Mouse (Mus musculus): ENCODE data around the gene Epha8. TPM values are rescaled to one million over a fixed set of nuclear protein-coding genes. Genes with fewer than 3 reads are reported as not detected.
A peak's percentile ranks its signal among the peaks of the same experiment; 100 is the strongest.

Gene Epha8
- polyA plus RNA-seq, 1 experiment from 2014 or later: 1.4 TPM

DNA sequence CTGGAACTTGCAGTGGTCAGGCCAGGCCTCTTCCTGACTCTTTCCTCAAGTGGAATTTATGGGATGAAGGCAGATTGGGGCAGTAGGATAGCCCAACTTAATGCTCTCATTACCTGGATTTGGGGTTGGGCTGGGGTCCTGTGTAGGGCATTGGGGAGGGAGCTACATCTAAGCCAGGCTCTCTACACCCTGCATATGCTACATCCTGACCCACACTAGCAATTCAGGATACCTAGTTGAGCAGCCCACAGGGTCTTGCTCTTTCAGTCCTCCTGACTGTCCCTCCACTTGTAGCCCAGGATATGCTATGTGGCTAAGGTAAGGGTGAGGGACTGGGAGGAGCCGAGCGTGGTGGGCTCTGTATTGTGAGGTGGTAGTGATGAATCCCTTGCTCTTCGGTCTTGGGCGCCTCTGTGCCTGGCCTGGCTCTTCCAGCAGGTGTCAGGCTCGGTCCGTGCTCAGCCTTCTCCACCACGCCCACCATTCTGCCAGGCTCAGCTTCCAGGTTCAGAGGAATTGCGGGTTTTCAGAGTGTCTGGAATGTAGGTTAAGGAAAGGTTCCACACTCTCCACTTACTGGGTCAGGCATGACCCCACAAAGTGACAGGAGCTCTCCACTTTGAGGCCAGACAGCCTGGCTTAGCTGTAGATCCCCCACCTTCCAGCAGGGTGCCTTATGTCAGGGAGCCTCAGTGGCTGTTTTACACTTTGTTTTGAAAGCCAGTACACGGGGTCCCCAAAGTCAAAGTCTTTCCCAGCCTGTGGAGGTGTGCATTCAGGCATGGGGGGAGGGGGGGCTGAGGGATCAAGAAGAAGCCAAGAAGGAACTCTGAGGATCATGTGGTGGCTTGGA is 62.7 kb downstream of the Epha8 start:
- no peaks in the 10 kb centered on the region for H3K4me1 ChIP-seq (ENCODE audit: control insufficient read depth, insufficient read depth, low read length)
- H3K27me3 ChIP-seq (replicated peaks; ENCODE audit: control insufficient read depth, insufficient read depth, low read length): peaks cover 31% of the 10 kb centered on the region
- DNase-seq (ENCODE audit: low spot score) (peak; percentile 53), ATAC-seq (ENCODE audit: low read depth) (peak; percentile 81; the same call in 1 of the 2 replicates)
- H3K4me3 ChIP-seq (ENCODE audit: low read depth, low read length): no peak overlapping the region
- no peak overlapping the region for H3K4me2 ChIP-seq (ENCODE audit: low read depth, low read length)
- H3K9ac ChIP-seq (ENCODE audit: low read depth, low read length): no peak overlapping the region
- no peaks in the 10 kb centered on the region for H3K9me3 ChIP-seq (ENCODE audit: control insufficient read depth, low read length)
- H3K27ac ChIP-seq (replicated peaks; ENCODE audit: low read depth, low read length): no peak overlapping the region
- 9% methylated on average over 9 of the region's 9 CpGs for WGBS
- no peaks in the 10 kb centered on the region for H3K36me3 ChIP-seq (ENCODE audit: control insufficient read depth, insufficient read depth, low read length)

DNA sequence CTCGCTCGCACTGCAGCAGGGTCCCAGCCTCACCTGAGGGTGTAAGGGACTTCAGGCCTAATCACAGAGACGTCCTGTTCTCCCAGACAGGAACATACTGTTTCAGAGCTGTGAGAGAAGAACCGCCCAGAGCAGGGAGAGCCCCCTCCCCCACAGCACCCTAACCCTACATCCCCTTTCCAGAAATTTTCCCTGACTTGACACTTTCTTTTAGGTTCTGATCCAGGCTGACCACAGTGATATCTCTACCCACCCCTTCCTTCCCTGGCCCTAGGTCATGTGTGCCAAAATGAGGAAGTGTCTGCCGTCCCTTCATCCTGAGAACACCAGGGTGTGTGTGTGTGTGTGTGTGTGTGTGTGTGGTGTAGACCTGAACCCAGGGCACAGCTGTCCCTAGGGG is 63.8 kb downstream of the Epha8 start, which contains the start of gene C1qc:
Gene C1qc, minus strand, starts transcription at position 255 of the 400 bp plus-strand sequence.
- Histone ChIP-seq H3K27me3 (replicated peaks; ENCODE audit: control insufficient read depth, insufficient read depth, low read length) (peaks cover 31% of the 10 kb centered on the region), H3K4me3 (ENCODE audit: low read depth, low read length) (no peak within 1 kb of the TSS), H3K4me1 (ENCODE audit: control insufficient read depth, insufficient read depth, low read length) (no peaks in the 10 kb centered on the region), H3K27ac (replicated peaks; ENCODE audit: low read depth, low read length) (no peak within 1 kb of the TSS; the same call in 1 of the 2 replicates), H3K4me2 (ENCODE audit: low read depth, low read length) (no peak within 1 kb of the TSS), H3K9me3 (ENCODE audit: control insufficient read depth, low read length) (no peaks in the 10 kb centered on the region), H3K9ac (ENCODE audit: low read depth, low read length) (no peak within 1 kb of the TSS), H3K36me3 (ENCODE audit: control insufficient read depth, insufficient read depth, low read length) (no peaks in the 10 kb centered on the region)
- ATAC-seq (ENCODE audit: low read depth) (no peak), DNase-seq (ENCODE audit: low spot score) (no peak)
- 46% methylated on average over 5 of the region's 5 CpGs for WGBS

DNA sequence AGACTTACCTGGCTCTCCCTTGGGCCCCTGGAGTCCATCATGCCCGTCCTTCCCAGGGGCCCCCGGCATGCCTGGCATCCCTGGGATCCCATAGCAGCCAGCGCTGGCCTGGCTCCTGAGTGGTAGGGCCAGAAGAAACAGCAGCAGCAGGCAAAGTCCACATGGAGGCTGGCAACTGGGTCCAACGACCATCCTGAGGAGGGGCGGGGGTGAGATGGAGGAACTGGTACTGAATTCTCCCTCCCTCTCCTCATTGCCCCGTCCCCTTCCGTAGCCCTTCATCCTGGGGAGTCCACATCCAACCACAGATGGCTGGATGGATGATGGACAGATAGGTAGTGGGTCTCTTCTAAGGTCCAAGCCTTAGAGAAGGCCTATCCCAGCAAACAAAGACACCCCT is 64.2 kb downstream of the Epha8 start:
- Histone ChIP-seq H3K9me3 (ENCODE audit: control insufficient read depth, low read length) (no peaks in the 10 kb centered on the region), H3K9ac (ENCODE audit: low read depth, low read length) (no peak overlapping the region), H3K36me3 (ENCODE audit: control insufficient read depth, insufficient read depth, low read length) (no peaks in the 10 kb centered on the region), H3K27me3 (replicated peaks; ENCODE audit: control insufficient read depth, insufficient read depth, low read length) (peaks cover 29% of the 10 kb centered on the region), H3K4me1 (ENCODE audit: control insufficient read depth, insufficient read depth, low read length) (no peaks in the 10 kb centered on the region), H3K4me3 (ENCODE audit: low read depth, low read length) (no peak overlapping the region), H3K4me2 (ENCODE audit: low read depth, low read length) (no peak overlapping the region), H3K27ac (replicated peaks; ENCODE audit: low read depth, low read length) (no peak overlapping the region; the same call in 1 of the 2 replicates)
- DNase-seq (ENCODE audit: low spot score) (no peak), ATAC-seq (ENCODE audit: low read depth) (no peak)
- 49% methylated on average over 7 of the region's 7 CpGs for WGBS

DNA sequence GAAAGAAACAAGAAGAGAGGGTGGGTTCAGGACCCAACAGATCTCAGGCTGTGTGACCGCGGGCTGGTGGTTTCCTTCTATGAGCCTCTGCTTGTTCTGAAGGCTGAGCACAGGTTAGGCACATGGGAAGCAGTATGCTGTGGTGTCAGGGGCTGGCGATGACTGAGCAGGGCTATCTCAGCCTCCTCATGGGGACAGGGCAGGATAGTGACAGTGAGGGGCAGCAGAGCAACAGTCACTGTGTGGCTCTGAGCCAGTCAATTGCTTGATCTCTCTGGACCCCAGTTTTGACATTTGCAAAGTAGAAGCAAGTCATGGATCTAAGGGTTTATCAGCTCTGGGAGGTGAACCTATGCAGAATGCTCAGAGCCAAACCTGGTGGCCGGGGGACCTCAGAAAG is 65.5 kb downstream of the Epha8 start:
- ATAC-seq (ENCODE audit: low read depth): no peak
- no peak for DNase-seq (ENCODE audit: low spot score)
- no peaks in the 10 kb centered on the region for H3K9me3 ChIP-seq (ENCODE audit: control insufficient read depth, low read length)
- H3K27ac ChIP-seq (replicated peaks; ENCODE audit: low read depth, low read length): no peak overlapping the region
- no peaks in the 10 kb centered on the region for H3K4me1 ChIP-seq (ENCODE audit: control insufficient read depth, insufficient read depth, low read length)
- H3K4me3 ChIP-seq (ENCODE audit: low read depth, low read length): no peak overlapping the region
- H3K36me3 ChIP-seq (ENCODE audit: control insufficient read depth, insufficient read depth, low read length): no peaks in the 10 kb centered on the region
- H3K9ac ChIP-seq (ENCODE audit: low read depth, low read length): no peak overlapping the region
- H3K27me3 ChIP-seq (replicated peaks; ENCODE audit: control insufficient read depth, insufficient read depth, low read length): peaks cover 19% of the 10 kb centered on the region
- 88% methylated on average over 4 of the region's 4 CpGs for WGBS
- no peak overlapping the region for H3K4me2 ChIP-seq (ENCODE audit: low read depth, low read length)

DNA sequence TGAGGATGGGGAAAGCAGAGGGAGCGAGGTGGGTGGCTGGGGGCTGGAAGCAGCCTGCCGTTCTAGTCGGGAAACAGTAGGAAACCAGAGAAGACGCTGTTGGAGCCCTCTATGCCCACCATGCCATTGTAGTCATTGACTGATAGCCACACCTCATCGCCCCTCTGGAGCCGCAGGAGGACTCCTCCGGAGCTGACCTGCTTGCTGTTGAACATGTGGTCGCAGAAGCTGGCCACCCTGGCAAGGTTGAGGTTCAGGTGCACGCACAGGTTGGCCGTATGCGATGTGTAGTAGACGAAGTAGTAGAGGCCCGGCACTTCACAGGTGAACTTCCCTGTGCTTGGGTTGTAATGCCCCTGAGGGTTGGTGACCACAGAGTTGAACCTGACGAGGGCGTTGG is 66.6 kb downstream of the Epha8 start:
- ATAC-seq (ENCODE audit: low read depth): no peak
- Histone ChIP-seq H3K9me3 (ENCODE audit: control insufficient read depth, low read length) (no peaks in the 10 kb centered on the region), H3K27ac (replicated peaks; ENCODE audit: low read depth, low read length) (no peak overlapping the region), H3K36me3 (ENCODE audit: control insufficient read depth, insufficient read depth, low read length) (no peaks in the 10 kb centered on the region), H3K27me3 (replicated peaks; ENCODE audit: control insufficient read depth, insufficient read depth, low read length) (peaks cover 10% of the 10 kb centered on the region), H3K9ac (ENCODE audit: low read depth, low read length) (no peak overlapping the region), H3K4me1 (ENCODE audit: control insufficient read depth, insufficient read depth, low read length) (no peaks in the 10 kb centered on the region), H3K4me3 (ENCODE audit: low read depth, low read length) (no peak overlapping the region), H3K4me2 (ENCODE audit: low read depth, low read length) (no peak overlapping the region)
- 84% methylated on average over 13 of the region's 15 CpGs for WGBS
- DNase-seq (ENCODE audit: low spot score): no peak

DNA sequence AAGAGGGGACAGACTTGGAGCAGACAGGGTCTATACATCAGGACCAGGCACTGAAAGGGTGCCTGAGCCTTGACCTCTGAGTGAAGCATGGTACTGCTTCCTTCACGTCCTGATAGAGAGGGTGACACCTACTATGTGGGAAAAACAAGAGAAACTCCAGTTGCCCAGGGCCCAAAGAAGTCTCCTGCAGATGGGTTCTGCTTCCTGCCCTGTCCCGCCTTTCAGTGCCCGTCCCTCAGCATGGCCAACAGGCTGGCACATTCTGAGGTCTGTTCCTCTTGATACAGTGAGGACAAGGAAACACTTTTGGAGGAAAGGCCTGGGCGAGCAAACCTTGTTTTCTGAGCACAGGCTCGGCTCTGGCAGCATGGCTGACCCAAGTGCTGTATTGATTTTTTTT is 68.9 kb downstream of the Epha8 start:
- WGBS: 61% methylated on average over 5 of the region's 5 CpGs

DNA sequence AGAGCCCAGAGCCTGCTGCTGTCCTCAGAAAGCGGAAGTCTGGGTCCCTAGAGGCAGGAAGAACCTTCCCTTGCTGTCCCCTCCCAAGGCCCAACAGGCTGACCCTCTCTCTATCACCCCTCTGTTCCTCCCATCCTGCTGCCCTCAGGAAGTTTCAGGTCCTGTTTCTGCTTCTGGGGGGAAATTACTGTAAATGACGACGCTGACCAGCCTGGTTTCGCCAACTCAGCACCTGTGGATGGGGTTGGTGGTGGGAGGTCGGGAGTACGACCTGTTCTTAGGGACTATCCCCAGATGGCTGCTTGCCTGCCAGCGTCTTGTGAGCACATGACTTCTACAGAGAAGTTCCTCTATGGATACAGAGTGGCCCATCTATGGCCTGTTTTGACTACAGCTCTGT is 70.5 kb downstream of the Epha8 start, which contains the start of gene C1qb:
Gene C1qb, minus strand, starts transcription at position 87 of the 400 bp plus-strand sequence.
- H3K36me3 ChIP-seq (ENCODE audit: control insufficient read depth, insufficient read depth, low read length): no peaks in the 10 kb centered on the region
- WGBS: 57% methylated on average over 7 of the region's 7 CpGs
- no peak for ATAC-seq (ENCODE audit: low read depth)
- H3K4me1 ChIP-seq (ENCODE audit: control insufficient read depth, insufficient read depth, low read length): no peaks in the 10 kb centered on the region
- H3K27ac ChIP-seq (replicated peaks; ENCODE audit: low read depth, low read length): no peak within 1 kb of the TSS
- no peaks in the 10 kb centered on the region for H3K9me3 ChIP-seq (ENCODE audit: control insufficient read depth, low read length)
- no peak within 1 kb of the TSS for H3K4me3 ChIP-seq (ENCODE audit: low read depth, low read length)
- H3K27me3 ChIP-seq (replicated peaks; ENCODE audit: control insufficient read depth, insufficient read depth, low read length): no peaks in the 10 kb centered on the region; the same call in 1 of the 2 replicates
- no peak within 1 kb of the TSS for H3K9ac ChIP-seq (ENCODE audit: low read depth, low read length)
- H3K4me2 ChIP-seq (ENCODE audit: low read depth, low read length): no peak within 1 kb of the TSS
- DNase-seq (ENCODE audit: low spot score): no peak

More for the DNA sequence above, 68.9 kb downstream of the Epha8 start:
- Histone ChIP-seq H3K27ac (replicated peaks; ENCODE audit: low read depth, low read length) (no peak overlapping the region), H3K27me3 (replicated peaks; ENCODE audit: control insufficient read depth, insufficient read depth, low read length) (no peaks in the 10 kb centered on the region; the same call in 1 of the 2 replicates), H3K9me3 (ENCODE audit: control insufficient read depth, low read length) (no peaks in the 10 kb centered on the region), H3K4me1 (ENCODE audit: control insufficient read depth, insufficient read depth, low read length) (no peaks in the 10 kb centered on the region), H3K4me3 (ENCODE audit: low read depth, low read length) (no peak overlapping the region), H3K4me2 (ENCODE audit: low read depth, low read length) (no peak overlapping the region), H3K9ac (ENCODE audit: low read depth, low read length) (no peak overlapping the region), H3K36me3 (ENCODE audit: control insufficient read depth, insufficient read depth, low read length) (no peaks in the 10 kb centered on the region)
- ATAC-seq (ENCODE audit: low read depth): no peak
- DNase-seq (ENCODE audit: low spot score): no peak

Measured in embryonic facial prominence, embryonic 14.5 days (tissue).